Mouse (Mus musculus) ovary, postnatal 10 days (tissue): ENCODE measurements around the gene Klhl36.

Experiments used
- DNase-seq: peaks from one replicate; pipeline ENCODE4 v3.0.0; 2022; ENCODE audit warnings: low spot score

The Klhl36 gene

GRCm38 (mm10) chr8:119861706-119862389, at the start of gene Klhl36:
Klhl36 (plus strand) TSS chr8:119862266.
- DNase-seq: peak; percentile 92

DNA sequence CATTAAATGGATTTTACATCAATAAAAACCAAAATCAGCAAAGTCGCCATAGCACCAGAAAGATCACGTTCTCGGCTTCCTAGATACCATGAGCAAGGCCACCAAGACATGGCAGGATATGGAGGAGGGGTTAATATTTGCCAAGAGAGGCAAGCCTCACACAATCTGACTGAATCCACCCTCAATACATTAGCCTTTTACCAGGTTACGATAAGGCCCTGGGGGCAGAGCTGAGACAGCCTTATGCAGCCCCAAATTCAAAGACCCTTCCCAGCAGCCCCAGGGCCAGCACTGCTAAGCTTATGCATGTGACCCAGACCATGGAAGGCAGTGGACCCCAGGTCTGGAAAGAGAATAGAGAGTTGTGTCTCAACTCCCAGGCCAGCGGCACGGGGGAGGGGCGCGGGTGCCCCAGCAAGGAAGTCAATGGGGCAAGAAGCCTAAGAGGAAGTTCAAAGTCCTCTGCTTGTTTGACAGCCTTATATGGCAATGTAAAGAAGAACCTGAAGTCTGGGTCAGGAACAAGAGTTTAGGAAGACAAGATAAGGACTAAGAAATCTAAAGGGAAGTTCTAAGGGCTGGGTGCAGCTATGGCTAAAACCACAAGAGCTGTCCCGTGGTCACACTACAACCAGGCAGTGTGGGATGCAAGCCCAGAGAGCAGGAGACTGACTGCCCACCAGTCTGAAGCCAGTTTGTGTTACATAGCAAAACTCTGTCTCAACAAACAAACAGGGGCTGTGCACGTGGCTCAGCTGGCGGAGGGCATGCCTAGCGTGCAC, 49.2 kb upstream of the Klhl36 start:
- DNase-seq: no peak

DNA sequence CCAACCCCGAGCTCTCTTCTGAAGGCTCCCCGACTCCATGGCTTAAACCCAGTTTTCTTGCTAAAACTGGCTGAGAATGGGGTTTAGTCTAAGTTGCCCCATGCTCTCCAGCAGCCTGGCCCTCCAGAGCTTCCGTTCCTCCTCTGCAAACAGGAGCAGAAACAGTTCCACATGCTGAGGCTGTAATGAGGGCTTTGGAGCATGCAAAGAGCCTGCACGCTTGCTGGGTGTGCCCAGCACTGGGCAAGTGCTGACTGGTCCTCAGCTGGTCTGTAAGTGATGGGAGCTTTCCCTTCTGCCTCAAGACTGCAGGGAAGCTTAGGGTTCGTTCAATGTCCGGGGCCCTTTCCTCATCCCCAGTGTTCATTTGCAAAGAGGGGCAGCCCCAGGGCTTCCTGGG, 45.8 kb upstream of the Klhl36 start:
- DNase-seq: no peak

GRCm38 (mm10) chr8:119817446-119817845, 44.6 kb upstream of the Klhl36 start:
- no peak for DNase-seq

DNA sequence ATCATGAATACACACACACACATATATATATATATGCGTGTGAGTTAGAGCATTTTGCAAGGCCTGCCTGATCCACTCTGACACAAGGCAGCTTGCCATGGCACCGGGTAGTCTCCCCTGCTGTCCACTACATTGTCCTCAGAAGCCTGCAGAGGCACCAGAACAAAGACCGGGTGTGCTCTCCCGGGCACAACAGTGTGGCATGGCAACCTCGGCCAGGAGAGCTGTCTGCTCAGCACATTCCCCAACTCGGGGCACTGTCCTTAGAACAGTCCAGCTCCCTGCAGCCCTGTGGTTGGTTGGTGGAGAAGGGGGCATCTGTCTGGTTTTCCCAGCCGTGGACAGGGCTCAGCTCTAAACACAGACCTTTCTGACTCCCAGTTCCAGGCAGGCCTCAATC, 42.8 kb upstream of the Klhl36 start:
- no peak for DNase-seq

GRCm38 (mm10) chr8:119819976-119820375, 42.1 kb upstream of the Klhl36 start:
- DNase-seq: no peak

GRCm38 (mm10) chr8:119821691-119822090, 40.4 kb upstream of the Klhl36 start:
- no peak for DNase-seq

- DNase-seq: no peak
These were observed 38.8 kb upstream of the Klhl36 start for GRCm38 (mm10) chr8:119823278-119823677.

DNA sequence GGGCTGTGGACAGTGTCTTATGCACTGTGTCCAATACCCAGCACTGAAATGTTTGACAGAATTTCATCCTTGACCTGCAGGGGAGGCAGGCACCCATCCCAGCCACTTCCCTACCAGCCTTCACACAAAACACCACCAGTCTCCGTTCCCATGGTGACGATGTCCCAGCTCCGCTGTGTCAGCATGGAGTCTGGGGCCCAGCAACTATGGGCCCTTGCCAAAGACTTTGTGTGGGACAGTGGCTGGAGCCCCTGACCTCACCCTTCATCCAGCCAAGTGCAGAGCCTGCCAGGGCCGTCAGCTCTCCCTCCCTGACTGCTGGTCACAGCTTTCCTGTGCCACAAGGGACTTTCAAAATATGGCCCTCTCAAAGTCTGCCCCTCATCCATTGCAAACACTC, 38.0 kb upstream of the Klhl36 start:
- no peak for DNase-seq

DNA sequence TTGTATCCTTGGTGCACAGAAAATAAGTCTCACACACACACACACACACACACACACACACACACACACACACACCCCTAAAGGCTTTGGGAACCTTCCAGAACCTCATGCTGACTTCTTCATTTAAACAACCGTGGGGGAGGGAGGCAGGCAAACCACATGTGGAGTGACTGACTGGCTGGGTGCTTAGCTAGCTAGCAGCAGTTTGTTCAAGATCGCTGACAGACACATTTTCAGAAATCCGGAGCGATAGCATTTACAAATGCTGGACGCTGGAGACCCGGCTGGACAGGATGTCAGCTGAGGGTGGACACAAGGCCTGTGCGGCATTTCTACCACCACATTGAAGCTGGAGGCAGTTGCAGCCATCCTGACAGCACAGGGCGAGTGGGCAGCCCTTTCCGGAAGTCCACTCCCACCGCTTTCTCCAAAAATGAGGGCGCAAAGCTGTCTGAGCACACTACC, 37.2 kb upstream of the Klhl36 start:
- no peak for DNase-seq

DNA sequence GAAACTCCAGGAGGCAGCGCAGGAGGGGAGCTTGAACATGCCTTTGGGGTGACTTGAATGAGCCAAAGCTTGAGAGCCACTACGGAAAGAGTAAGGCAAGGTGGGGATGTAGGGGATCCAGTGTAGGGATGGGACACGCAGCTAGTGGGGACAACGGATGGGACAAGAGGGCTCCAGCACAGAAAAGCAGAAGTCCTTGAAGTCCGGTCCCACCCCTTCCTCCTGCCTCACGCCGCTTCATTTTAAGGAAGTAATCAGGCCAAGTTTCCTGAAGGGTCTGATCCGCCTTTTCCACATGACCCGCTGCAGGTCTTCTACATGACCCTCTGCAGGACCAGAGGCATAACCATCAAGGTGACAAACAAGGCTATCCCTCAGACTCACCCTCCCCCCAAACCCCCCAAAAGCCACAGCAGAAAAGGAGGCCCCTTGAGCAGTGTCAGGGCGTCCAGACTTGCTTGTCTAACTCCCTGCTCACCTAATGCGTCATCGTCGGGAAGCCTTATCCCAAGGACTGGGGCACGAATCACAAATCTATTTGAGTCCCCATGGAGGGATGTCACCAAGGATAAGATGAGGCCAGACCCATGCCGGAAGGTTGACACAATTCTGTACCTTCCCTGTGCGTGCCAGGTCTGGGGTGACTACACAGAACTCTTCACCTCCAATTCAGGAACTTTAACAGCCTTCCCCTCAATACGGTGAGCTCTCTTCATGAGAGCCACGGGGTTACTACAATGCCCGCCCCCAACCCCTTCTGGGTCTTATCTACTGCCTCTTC, 35.9 kb upstream of the Klhl36 start:
- DNase-seq: no peak

- no peak for DNase-seq
These were observed 35.1 kb upstream of the Klhl36 start for GRCm38 (mm10) chr8:119826982-119827381.

DNA sequence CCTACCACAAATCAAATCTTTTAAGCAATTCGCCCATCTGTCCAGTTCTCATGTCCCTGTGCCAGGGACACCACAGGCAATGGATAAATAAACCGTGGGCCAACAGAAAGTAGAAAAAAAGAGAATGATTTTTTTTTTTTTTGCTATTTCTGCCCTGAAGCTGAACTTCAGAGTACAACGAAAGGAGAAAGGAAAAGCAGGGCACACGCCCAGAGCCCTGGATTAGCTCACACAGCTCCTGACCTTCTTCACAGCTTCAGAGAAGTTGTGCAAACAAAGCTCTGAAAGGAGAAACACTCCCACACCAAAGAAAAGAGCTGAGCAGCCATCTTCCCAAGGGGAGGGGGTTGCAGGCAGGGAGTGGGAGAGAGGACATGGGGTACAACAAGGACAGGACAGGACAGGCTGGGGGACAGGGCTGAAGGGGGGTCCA, 34.3 kb upstream of the Klhl36 start:
- no peak for DNase-seq

DNA sequence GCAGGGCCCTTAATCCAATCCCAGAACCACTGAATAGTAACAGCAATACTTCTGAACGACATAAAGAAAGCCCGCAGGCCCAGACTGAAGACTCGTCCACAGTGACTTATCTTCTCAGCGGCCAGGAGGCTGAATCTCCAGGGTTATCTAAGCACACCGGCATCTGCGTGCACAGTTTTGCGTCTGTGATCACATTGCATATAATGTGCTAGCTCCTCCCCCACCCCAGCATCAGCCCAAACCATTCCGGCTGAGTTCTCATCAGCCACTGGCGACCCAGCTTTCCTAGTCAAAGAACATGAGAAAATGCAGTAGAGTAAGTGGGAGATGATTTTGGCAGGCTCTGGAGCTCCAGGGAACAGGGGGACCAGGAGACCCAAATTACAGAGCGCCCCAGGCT, 33.1 kb upstream of the Klhl36 start:
- no peak for DNase-seq

GRCm38 (mm10) chr8:119829420-119829819, 32.6 kb upstream of the Klhl36 start:
- DNase-seq: no peak

GRCm38 (mm10) chr8:119829870-119830580, 32.0 kb upstream of the Klhl36 start:
- DNase-seq: no peak

GRCm38 (mm10) chr8:119830589-119830988, 31.5 kb upstream of the Klhl36 start:
- DNase-seq: no peak

GRCm38 (mm10) chr8:119831336-119831995, 30.6 kb upstream of the Klhl36 start:
- peak; percentile 60 for DNase-seq

GRCm38 (mm10) chr8:119832101-119832617, 29.9 kb upstream of the Klhl36 start:
- no peak for DNase-seq

GRCm38 (mm10) chr8:119832931-119833330, 29.1 kb upstream of the Klhl36 start:
- DNase-seq: no peak

GRCm38 (mm10) chr8:119834676-119835075, 27.4 kb upstream of the Klhl36 start:
- DNase-seq: no peak
